Mouse (Mus musculus): ENCODE measurements around the gene Foxd1.

DNA sequence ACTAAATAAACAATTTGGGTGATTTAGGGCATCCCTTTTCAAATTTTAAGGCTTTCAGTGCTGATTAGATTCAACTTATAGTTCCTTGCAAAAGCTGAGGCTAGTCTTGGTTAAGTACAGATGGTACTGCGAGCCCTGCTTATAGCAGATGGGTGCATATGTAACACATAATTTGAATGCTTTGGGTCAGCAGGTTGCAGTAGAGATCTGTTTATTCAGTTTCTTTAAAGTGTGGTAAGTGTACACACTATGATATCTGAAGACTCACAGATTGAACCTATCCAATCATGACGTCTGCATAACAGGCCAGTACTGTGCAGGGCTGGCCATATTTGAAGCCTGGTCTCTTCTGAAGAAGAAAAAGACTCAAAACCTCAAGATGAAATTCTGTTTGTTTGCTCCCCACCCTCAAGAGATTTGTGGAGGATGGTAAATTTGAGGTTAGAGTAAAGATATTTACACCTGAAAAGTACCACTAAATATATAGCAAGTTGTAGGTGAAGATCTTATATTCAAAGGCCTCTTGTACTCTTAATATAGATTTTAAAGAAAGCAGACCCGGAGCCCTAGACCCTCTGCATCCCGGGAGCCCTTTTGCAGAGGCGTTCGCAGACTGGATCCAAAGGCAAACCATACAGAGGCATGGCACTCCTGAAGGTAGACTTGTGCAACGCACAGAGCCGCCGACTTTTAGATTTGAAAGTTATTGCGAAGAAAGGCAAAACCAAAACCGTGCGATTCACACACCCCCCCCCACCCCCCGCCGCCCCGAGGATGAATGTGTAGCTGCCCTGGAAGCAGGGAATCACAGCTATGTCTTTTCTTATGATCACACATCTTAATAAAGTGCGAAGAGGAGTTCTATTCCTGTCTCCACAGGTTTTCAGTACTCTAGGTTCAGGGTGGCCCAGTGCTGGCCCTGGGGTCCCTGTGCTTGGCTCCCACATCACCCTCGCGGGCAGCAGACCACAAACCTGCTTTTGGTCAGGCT lies 3.7 kb downstream of the Foxd1 start:
- TF ChIP-seq POLR2A (IDR thresholded peaks at IDR 0.05; ENCODE audit: extremely low read depth, insufficient read depth, low read length) (no peak), CTCF (IDR thresholded peaks at IDR 0.05; ENCODE audit: extremely low read depth, insufficient read depth, low read length) (no peak)
